Mouse (Mus musculus) kidney, embryonic 14.5 days (tissue): Measurements from ENCODE around the gene Zfp36l1. TPM values are rescaled to one million over a fixed set of nuclear protein-coding genes. Genes with fewer than 3 reads are reported as not detected.

Experiments
- ATAC-seq: fragments of 200-750 bp; cut with Nextera tagmentation; 2 replicates; pipeline ENCODE4 v1.8.0; 2017; ENCODE audit warnings: moderate number of reproducible peaks, mild to moderate bottlenecking, moderate TSS enrichment, moderate library complexity; ENCODE audit not compliant: low FRiP score, low TSS enrichment
- H3K27ac ChIP-seq: fragments of 300-500 bp; sonication (generic); 2 replicates; pipeline ENCODE4 v1.5.1; 2014; ENCODE audit warnings: low read depth, mild to moderate bottlenecking, low read length, moderate library complexity, mixed read lengths
- H3K27me3 ChIP-seq: fragments of 300-500 bp; sonication (generic); 2 replicates; pipeline ENCODE4 v1.6.1; 2014; ENCODE audit warnings: mild to moderate bottlenecking, low read length; ENCODE audit not compliant: control insufficient read depth, insufficient read depth
- H3K36me3 ChIP-seq: fragments of 300-500 bp; sonication (generic); 2 replicates; pipeline ENCODE4 v1.6.1; 2014; ENCODE audit warnings: low read length, mixed read lengths; ENCODE audit not compliant: control insufficient read depth, insufficient read depth
- H3K4me1 ChIP-seq: fragments of 300-500 bp; sonication (generic); 2 replicates; pipeline ENCODE4 v1.6.1; 2014; ENCODE audit warnings: low read length, mixed read lengths; ENCODE audit not compliant: control insufficient read depth, insufficient read depth
- H3K4me2 ChIP-seq: fragments of 300-500 bp; sonication (generic); replicated peaks from 2 replicates; pipeline ENCODE4 v1.6.1; 2014; ENCODE audit warnings: low read depth, mild to moderate bottlenecking, low read length
- H3K4me3 ChIP-seq: fragments of 300-500 bp; sonication (generic); 2 replicates; pipeline ENCODE4 v1.5.1; 2014; ENCODE audit warnings: mild to moderate bottlenecking, low read length
- H3K9ac ChIP-seq: fragments of 300-500 bp; sonication (generic); 2 replicates; pipeline ENCODE4 v1.6.1; 2014; ENCODE audit warnings: low read depth, mild to moderate bottlenecking, low read length, moderate library complexity
- H3K9me3 ChIP-seq: fragments of 300-500 bp; sonication (generic); 2 replicates; pipeline ENCODE4 v1.6.1; 2016; ENCODE audit warnings: low read length; ENCODE audit not compliant: control insufficient read depth
- WGBS: fragments of 180-500 bp; shearing (Covaris S2); extraction: QIAGEN DNeasy Blood & Tissue Kit; methylation state at CpG from one replicate; pipeline ENCODE4 v1.1.7; 2014; 5-methylcytosine and 5-hydroxymethylcytosine counted together
- polyA plus RNA-seq: library from polyadenylated mRNA; unstranded; fragments of >200 nt; fragmentation: Nextera tagmentation; extraction: Ambion mirVana; gene quantifications from 2 replicates; pipeline ENCODE4 v1.2.1, GENCODE M21; 2014

Gene Zfp36l1
- polyA plus RNA-seq, 1 experiment from 2014 or later: 175 TPM

DNA sequence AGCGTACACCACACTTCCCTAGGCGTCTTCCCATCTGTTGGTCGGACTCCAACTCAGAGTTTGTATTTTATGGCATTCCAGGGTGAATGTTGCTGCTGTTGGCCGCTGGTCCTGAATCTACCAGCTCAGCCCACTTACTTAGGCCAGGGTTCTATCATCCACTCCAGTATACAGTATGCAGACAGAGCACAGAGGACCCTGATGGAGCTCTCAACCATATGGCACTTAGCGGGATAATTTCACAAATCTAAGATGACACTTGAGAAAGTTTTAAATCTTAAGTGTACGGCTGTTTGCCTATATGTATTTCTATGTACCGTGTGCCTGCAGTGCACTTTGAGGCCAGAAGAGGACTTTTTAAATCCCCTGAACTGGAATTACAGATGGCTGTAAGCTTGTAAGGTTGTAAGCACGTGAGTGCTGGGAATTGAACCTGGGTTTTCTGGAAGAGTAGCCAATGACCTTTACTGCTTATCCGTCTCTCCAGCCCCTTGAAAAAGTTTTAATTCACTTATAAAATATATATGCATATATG lies 20.3 kb upstream of the Zfp36l1 start:
- peak; percentile 10; the same call in 1 of the 2 replicates for ATAC-seq
- H3K9ac ChIP-seq: 0 out of 2 replicates have a peak overlapping the region, but pooled peaks have one; percentile 90
- H3K27ac ChIP-seq: peak overlapping the region; percentile 99; the same call in 1 of the 2 replicates
- 44% methylated on average over 9 of the region's 9 CpGs for WGBS
- no peaks in the 10 kb centered on the region for H3K27me3 ChIP-seq
- H3K4me1 ChIP-seq: peaks cover 26% of the 10 kb centered on the region
- peak overlapping the region; percentile 55; the same call in 1 of the 2 replicates for H3K4me3 ChIP-seq
- H3K36me3 ChIP-seq: peaks cover 4% of the 10 kb centered on the region; the same call in 1 of the 2 replicates
- H3K9me3 ChIP-seq: no peaks in the 10 kb centered on the region
- H3K4me2 ChIP-seq: peak overlapping the region; percentile 76; the same call in 1 of the 2 replicates

DNA sequence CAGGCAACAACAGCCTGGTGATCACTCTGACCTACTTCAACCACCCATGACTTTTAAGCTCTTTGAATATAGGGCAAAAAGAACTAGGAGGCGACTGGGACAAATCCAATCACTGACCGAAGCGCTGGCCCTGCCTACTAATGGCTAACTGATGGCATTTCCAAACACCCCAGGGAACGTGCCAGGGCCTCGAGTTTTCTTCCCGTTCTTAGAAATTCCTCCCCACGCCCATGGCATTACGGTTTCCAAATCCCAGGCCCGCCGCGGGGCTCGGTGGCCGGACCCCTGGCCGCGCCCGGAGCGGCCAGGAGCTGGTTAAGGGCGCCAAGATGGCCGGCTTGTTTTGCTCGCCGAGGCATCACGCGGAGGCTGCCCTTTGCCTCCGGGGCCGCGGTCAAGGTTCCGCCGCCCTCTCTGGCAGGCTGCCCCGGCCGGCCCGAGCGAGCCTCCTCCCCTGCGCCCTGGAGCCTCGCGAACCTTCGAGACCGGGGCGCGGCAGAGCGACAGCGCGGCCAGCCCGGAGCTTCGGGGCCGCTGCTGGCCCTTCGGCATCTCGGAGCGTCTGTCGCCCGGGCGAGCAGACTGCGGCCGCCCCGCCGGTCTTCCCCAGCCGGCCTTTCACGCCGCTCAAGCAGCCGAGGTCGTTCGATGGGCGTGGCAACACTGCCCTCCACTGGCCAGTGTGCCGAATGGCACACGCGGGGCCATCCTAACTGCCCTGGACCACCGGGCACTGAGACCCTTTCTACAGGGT lies 19.6 kb upstream of the Zfp36l1 start:
- peaks cover 4% of the 10 kb centered on the region; the same call in 1 of the 2 replicates for H3K36me3 ChIP-seq
- H3K4me1 ChIP-seq: peaks cover 26% of the 10 kb centered on the region
- peak overlapping the region; percentile 90 for H3K9ac ChIP-seq
- H3K4me3 ChIP-seq: peak overlapping the region; percentile 55
- H3K27ac ChIP-seq: peak overlapping the region; percentile 99
- H3K4me2 ChIP-seq: peak overlapping the region; percentile 76
- under 1% methylated on average over 60 of the region's 66 CpGs for WGBS
- no peaks in the 10 kb centered on the region for H3K9me3 ChIP-seq
- ATAC-seq: peak; percentile 84
- H3K27me3 ChIP-seq: no peaks in the 10 kb centered on the region

DNA sequence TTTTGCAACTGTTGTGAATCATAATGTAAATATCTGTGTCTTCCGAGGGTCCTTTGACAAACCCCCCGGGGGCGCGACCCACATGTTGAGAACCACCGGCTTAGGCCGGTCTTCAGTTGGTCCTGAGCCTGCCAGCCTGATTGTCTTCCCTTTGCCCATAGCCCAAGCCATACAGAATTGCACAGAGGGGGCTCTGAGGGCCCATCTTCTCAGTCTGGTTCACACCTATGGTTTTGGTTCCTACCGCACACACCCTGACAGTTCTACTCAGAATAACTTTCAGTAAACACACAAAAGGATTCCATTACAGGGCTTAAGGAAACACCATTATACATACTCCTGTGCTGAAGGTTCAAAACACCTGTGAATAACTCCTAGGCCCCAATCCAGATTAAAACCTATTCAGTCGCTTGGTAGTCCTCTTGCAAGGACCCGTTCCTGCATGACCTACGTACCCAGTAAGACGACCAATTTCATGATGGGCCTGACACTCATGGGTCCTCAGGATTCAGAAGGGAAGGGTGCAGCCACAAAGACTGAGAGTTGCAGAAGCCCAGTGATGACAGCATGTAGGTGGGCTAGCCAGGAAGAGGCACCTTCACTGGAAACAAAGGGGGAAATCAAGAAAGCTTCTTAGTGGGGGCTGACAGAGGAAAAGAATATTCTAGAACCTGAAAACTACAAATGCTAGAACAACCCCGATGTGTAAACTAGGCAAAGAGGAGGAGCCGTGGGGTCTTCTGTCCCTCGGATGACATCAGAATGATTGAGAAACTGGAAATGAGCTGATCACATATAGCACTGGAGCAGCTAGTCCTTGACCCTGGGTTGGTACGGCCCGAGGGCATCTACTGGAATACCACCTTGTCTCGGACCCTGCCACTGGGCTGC lies 18.8 kb upstream of the Zfp36l1 start:
- H3K4me1 ChIP-seq: peaks cover 26% of the 10 kb centered on the region
- peak overlapping the region; percentile 76 for H3K4me2 ChIP-seq
- ATAC-seq: 0 out of 2 replicates have a peak, but pooled peaks have one; percentile 17

DNA sequence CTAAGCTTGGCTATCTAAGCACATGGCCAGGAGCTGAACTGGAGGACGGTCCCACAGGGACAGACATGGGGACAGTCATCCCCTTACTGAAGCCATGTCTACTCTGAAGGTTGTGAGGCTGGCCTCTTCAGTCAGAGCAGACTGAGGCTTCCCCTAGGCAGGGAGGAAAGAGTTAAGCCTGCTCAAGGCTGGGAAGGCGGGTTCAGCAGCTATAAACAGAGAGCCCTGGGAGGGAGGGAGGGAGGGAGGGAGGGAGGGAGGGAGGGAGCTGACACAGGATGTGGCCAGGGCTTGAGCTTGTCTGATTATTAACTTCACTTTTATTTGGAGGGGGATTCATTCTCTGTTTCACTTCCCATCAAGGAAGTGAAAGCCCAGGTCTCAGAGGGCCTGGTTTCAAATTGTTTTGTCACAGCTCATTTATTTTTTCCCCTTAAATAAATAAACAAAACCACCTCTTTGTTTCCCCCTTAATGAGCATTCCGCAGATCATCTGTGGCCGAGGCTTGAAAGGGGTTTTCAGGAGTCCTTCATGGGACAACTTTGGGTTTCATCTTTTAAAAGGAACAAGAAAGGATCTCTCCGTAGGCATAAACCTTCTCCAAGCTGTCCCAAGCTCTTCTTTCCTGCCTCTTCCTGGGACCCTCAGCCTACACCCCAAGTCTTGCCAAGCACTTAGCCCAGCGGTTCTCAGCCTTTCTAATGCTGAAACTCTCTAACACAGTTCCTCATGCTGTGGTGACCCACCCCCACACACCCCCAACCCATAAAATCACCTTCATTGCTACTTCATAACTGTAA lies 17.9 kb upstream of the Zfp36l1 start:
- H3K9ac ChIP-seq: peak overlapping the region; percentile 45; the same call in 1 of the 2 replicates
- 1% methylated on average over 6 of the region's 6 CpGs for WGBS
- peak overlapping the region; percentile 9; the same call in 1 of the 2 replicates for H3K4me3 ChIP-seq
- H3K4me2 ChIP-seq: peak overlapping the region; percentile 76
- no peaks in the 10 kb centered on the region for H3K9me3 ChIP-seq
- no peaks in the 10 kb centered on the region for H3K27me3 ChIP-seq
- H3K36me3 ChIP-seq: peaks cover 4% of the 10 kb centered on the region; the same call in 1 of the 2 replicates
- peak; percentile 81 for ATAC-seq
- H3K27ac ChIP-seq: peak overlapping the region; percentile 99
- H3K4me1 ChIP-seq: peaks cover 26% of the 10 kb centered on the region

More for the DNA sequence above, 18.8 kb upstream of the Zfp36l1 start:
- Histone ChIP-seq H3K27ac (peak overlapping the region; percentile 99), H3K4me3 (peak overlapping the region; percentile 55), H3K9me3 (no peaks in the 10 kb centered on the region), H3K27me3 (no peaks in the 10 kb centered on the region), H3K36me3 (peaks cover 4% of the 10 kb centered on the region; the same call in 1 of the 2 replicates), H3K9ac (peak overlapping the region; percentile 90; the same call in 1 of the 2 replicates)
- 44% methylated on average over 17 of the region's 17 CpGs for WGBS

DNA sequence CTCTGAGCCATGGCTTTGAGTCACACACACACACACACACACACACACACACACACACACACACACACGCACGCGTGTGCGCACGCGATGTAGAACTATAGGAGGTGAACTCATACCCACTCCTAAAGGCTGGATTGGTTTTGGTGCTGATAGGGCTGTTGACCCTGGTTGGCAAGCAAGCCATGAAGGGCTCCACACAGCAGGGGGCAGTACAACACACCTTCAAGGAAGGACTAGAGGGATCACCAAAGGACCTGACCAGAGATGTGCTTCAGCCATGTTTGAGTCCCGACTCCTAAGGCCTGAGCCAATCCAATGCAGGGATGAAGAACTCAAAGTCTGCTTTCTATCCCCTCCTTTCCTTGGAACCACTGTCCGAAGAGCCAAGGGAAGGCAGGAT lies 16.7 kb upstream of the Zfp36l1 start:
- H3K9ac ChIP-seq: no peak overlapping the region
- H3K9me3 ChIP-seq: no peaks in the 10 kb centered on the region
- no peak for ATAC-seq
- peaks cover 26% of the 10 kb centered on the region for H3K4me1 ChIP-seq
- no peak overlapping the region for H3K4me3 ChIP-seq
- H3K4me2 ChIP-seq: no peak overlapping the region
- peak overlapping the region; percentile 99 for H3K27ac ChIP-seq
- 96% methylated on average over 8 of the region's 8 CpGs for WGBS
- H3K27me3 ChIP-seq: no peaks in the 10 kb centered on the region
- peaks cover 4% of the 10 kb centered on the region; the same call in 1 of the 2 replicates for H3K36me3 ChIP-seq

DNA sequence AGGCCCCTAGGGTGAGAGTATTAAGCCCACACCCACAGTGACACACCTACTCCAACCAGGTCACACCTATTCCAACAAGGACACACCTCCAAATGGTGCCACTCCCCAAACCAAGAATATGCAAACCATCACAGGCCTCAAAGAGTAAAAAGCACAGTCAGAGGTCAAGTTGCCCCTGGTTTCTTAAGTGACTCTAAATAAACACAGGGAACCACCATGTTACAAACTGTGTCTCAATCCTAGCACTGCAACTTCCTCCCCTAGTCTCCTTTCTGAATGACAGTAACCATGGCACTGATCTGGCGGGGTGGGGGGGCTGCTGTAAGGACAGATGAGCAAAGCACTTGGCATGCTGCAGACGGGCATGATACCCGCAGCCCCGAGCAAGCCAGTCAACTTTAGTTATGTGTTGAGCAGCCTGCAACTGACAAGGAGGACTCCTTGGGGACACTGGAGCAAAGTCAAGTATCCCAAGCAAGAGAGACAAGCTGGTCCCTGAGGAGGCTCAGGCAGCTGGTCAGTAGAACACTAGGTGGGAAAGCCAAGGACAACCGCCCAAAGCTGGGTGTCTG lies 14.5 kb upstream of the Zfp36l1 start:
- 89% methylated on average over 5 of the region's 5 CpGs for WGBS
- no peak for ATAC-seq
- H3K4me1 ChIP-seq: peaks cover 46% of the 10 kb centered on the region

DNA sequence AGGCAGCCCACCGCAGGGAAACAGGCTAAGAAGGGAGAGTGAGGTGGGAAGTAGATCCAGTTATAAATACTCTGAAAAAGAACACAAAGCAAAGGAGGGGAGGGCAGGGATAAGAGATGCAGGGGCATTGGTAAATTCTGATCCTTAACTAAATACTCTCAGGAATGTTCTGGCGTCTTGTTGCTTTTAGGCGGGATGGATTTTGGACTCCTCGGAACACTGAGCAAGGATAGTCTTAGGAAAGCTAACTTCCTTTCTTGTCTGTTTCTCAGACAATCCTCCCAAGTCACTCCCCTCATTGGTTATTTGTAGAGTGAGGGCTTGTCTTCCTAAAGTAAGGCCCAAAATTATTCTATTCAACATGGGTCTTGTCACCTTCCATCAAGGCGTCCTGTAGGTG lies 12.5 kb upstream of the Zfp36l1 start:
- no peak for ATAC-seq
- Histone ChIP-seq H3K4me2 (no peak overlapping the region), H3K4me3 (no peak overlapping the region), H3K36me3 (peaks cover 4% of the 10 kb centered on the region; the same call in 1 of the 2 replicates), H3K27me3 (no peaks in the 10 kb centered on the region), H3K4me1 (peaks cover 30% of the 10 kb centered on the region), H3K27ac (no peak overlapping the region), H3K9ac (no peak overlapping the region), H3K9me3 (0 out of 2 replicates have a peak, but pooled peaks cover 3% of the 10 kb centered on the region)
- 91% methylated on average over 5 of the region's 5 CpGs for WGBS

More for the DNA sequence above, 14.5 kb upstream of the Zfp36l1 start:
- Histone ChIP-seq H3K9me3 (no peaks in the 10 kb centered on the region), H3K27ac (no peak overlapping the region), H3K36me3 (peaks cover 4% of the 10 kb centered on the region; the same call in 1 of the 2 replicates), H3K4me3 (no peak overlapping the region), H3K27me3 (no peaks in the 10 kb centered on the region), H3K9ac (no peak overlapping the region), H3K4me2 (no peak overlapping the region)
